ENCODE assay signal across 18 mouse cellular contexts in genomic region chrX:38429455-38429854, GRCm38 (mm10).
"Had no signal": no experiment of that assay in that cellular context is flagged by ENCODE, and none has a peak within 500 bp of the region (broad histone marks: within the 10 kb centered on the region; RNA-seq: fewer than 3 reads in every experiment).

No protein-coding gene starts in this region.

- H3K27ac ChIP-seq: midbrain, embryonic 10.5 days; midbrain, embryonic 12.5 days; neural tube, embryonic 13.5 days; neural tube, embryonic 15.5 days had no signal

- H3K9me3 ChIP-seq: midbrain, embryonic 10.5 days; midbrain, embryonic 12.5 days; neural tube, embryonic 13.5 days; neural tube, embryonic 15.5 days had no signal

- H3K4me1 ChIP-seq: midbrain, embryonic 10.5 days; midbrain, embryonic 12.5 days; neural tube, embryonic 13.5 days; neural tube, embryonic 15.5 days had no signal

- DNase-seq: lung, adult 18-20 months; lung, embryonic 14.5 days; lung, postnatal 10 days; lung, postnatal 4 days; midbrain, embryonic 14.5 days; retina, postnatal 1 day; right cerebral cortex, postnatal 25 days; right cerebral cortex, postnatal 4 days; spleen, adult 18-20 months; thymus, adult 18-20 months; thymus, postnatal 14 days; thymus, postnatal 4 days had no signal

- H3K36me3 ChIP-seq: neural tube, embryonic 15.5 days had no signal

- H3K27me3 ChIP-seq: midbrain, embryonic 12.5 days; neural tube, embryonic 13.5 days; neural tube, embryonic 15.5 days had no signal

- H3K9ac ChIP-seq: lung, embryonic 14.5 days; midbrain, embryonic 12.5 days; neural tube, embryonic 13.5 days; neural tube, embryonic 15.5 days had no signal

- ATAC-seq: midbrain, embryonic 16.5 days had no signal

- H3K4me3 ChIP-seq: midbrain, embryonic 10.5 days; midbrain, embryonic 12.5 days; myocyte; neural tube, embryonic 13.5 days; neural tube, embryonic 15.5 days had no signal
